Mouse (Mus musculus) bone marrow macrophage, adult 2 months (primary cell): ENCODE measurements at regions not wholly inside any gene's neighbourhood (a gene's known extent, or its start where the extent isn't known, plus 50 kb on each side); places are given as distances from the start of the nearest gene placed in this dataset.

Source experiments
- CTCF ChIP-seq: IDR thresholded peaks from 2 replicates; pipeline ENCODE4 v1.5.1; 2012; ENCODE audit warnings: low read depth, mild to moderate bottlenecking, low read length, moderate library complexity
- POLR2A ChIP-seq: IDR thresholded peaks from 2 replicates; pipeline ENCODE4 v1.6.1; 2012; ENCODE audit warnings: mild to moderate bottlenecking, low read depth, low read length, borderline replicate concordance

- TF ChIP-seq CTCF (no peak), POLR2A (no peak)
Observed at GRCm38 (mm10) chr1:34732156-34732555, 110.7 kb downstream of the Fam168b start.
